Mouse (Mus musculus): Measurements from ENCODE around the gene Gm12216.

DNA sequence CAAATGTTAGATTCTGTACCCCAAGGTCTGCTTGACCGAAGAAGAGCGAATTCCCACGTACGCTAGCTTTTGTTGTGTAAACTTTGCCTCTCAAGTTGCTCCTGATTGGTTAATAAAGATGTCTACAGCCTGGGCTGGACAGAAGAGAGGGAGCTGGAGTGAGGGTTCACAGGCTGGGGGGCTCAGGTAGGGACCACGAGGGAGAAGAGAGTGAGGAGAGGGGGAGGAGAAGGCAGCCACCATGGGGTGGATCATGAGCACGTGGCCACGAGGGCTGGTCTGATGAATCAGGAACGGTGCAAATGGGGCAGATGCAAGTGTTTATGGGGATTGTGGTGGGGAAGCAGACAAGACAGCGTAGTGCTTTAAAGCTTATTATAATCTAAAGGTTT is 45.5 kb upstream of the Gm12216 start:
- TF ChIP-seq POLR2A (IDR thresholded peaks at IDR 0.05; ENCODE audit: borderline replicate concordance, extremely low read depth, low read depth, low read length), result no peak
- no peak for TF ChIP-seq CTCF (IDR thresholded peaks at IDR 0.05; ENCODE audit: insufficient read depth, low read length)
